Mouse (Mus musculus): ENCODE measurements at regions not wholly inside any gene's neighbourhood (a gene's known extent, or its start where the extent isn't known, plus 50 kb on each side); places are given as distances from the start of the nearest gene placed in this dataset.

DNA sequence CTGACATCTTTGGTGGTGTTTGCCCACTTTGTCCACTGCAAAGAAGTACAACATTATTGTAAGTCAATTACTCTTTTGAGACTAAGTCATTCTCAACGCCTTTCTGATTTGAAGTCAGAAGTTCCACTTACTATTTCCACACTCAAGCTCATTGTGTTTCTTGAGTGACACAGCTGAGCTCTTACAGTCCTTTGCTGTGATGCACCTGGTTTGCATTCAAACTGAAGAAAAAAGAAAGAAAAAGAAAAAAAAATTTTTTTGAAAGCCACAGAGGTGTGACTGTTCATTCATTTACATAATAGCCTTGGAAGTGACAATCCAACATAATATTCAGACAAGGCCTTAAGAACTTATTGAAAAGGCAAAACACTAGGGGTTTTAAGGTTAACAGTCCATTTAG is 199.2 kb downstream of the Pdha2 start:
- no peak for TF ChIP-seq POLR2A (IDR thresholded peaks at IDR 0.05; ENCODE audit: extremely low read depth, insufficient read depth, low read length)
- no peak for TF ChIP-seq CTCF (IDR thresholded peaks at IDR 0.05; ENCODE audit: low read depth, low read length)

All from liver, adult 2 months (tissue).